8 mouse cellular contexts compared by ENCODE assay signal in genomic region chr1:91455661-91456161, GRCm38 (mm10). TPM values are rescaled to one million over a fixed set of nuclear protein-coding genes. Genes with fewer than 3 reads are reported as not detected.
DNase-seq lines count a peak whose midpoint lies in the region; ATAC-seq lines count a peak whose summit lies in the region.

No protein-coding gene starts in this region.

- H3K27ac ChIP-seq in embryonic facial prominence, embryonic 15.5 days (replicated peaks): peak overlapping the region; percentile 71
- peak overlapping the region; percentile 77 for H3K27ac ChIP-seq in heart, embryonic 16.5 days (ENCODE audit: low read length)

- WGBS in embryonic facial prominence, embryonic 15.5 days: 39% methylated on average over 7 of the region's 7 CpGs
- 51% methylated on average over 7 of the region's 7 CpGs for WGBS in heart, embryonic 16.5 days

- H3K4me1 ChIP-seq in embryonic facial prominence, embryonic 15.5 days: peaks cover 39% of the 10 kb centered on the region
- H3K4me1 ChIP-seq in heart, embryonic 16.5 days (ENCODE audit: control insufficient read depth, insufficient read depth, low read length): peaks cover 60% of the 10 kb centered on the region

- DNase-seq in adrenal gland, postnatal 36 days: peak; percentile 54 to 74
- peak; percentile 87 for DNase-seq in kidney, postnatal 14 days
- peak; percentile 79 to 82 for DNase-seq in lung, postnatal 4 days
- peak; percentile 48 to 62 for DNase-seq in urinary bladder, postnatal 4 days (ENCODE audit: low spot score in 2 of 2)
- DNase-seq in layer of hippocampus, adult 11-12 months (ENCODE audit: low spot score): no peak
- no peak for DNase-seq in spleen, postnatal 14 days (ENCODE audit: low spot score in 2 of 2)

- H3K9me3 ChIP-seq in embryonic facial prominence, embryonic 15.5 days (replicated peaks): no peaks in the 10 kb centered on the region
- H3K9me3 ChIP-seq in heart, embryonic 16.5 days (replicated peaks; ENCODE audit: control insufficient read depth, low read length): no peaks in the 10 kb centered on the region

- no peak overlapping the region for H3K4me3 ChIP-seq in embryonic facial prominence, embryonic 15.5 days (replicated peaks)
- H3K4me3 ChIP-seq in heart, embryonic 16.5 days (ENCODE audit: low read length): no peak overlapping the region

- no peaks in the 10 kb centered on the region for H3K27me3 ChIP-seq in embryonic facial prominence, embryonic 15.5 days
- H3K27me3 ChIP-seq in heart, embryonic 16.5 days (ENCODE audit: control insufficient read depth, insufficient read depth, low read length): no peaks in the 10 kb centered on the region

- peak overlapping the region; percentile 23; the same call in 1 of the 2 replicates for H3K4me2 ChIP-seq in embryonic facial prominence, embryonic 15.5 days (replicated peaks)
- H3K4me2 ChIP-seq in heart, embryonic 16.5 days (ENCODE audit: low read depth, low read length): peak overlapping the region; percentile 35

- ATAC-seq in embryonic facial prominence, embryonic 15.5 days (ENCODE audit: insufficient number of reproducible peaks, low FRiP score, low TSS enrichment, low read depth): no peak
- no peak for ATAC-seq in heart, embryonic 16.5 days (replicated peaks; ENCODE audit: extremely low read depth, insufficient read depth, low FRiP score)

- H3K9ac ChIP-seq in embryonic facial prominence, embryonic 15.5 days: no peak overlapping the region
- peak overlapping the region; percentile 46 for H3K9ac ChIP-seq in heart, embryonic 16.5 days (ENCODE audit: low read length)

- no peaks in the 10 kb centered on the region for H3K36me3 ChIP-seq in embryonic facial prominence, embryonic 15.5 days
- no peaks in the 10 kb centered on the region for H3K36me3 ChIP-seq in heart, embryonic 16.5 days (ENCODE audit: control insufficient read depth, insufficient read depth)

RNA-seq across cellular contexts. Expression of gene Per2, which starts 3.4 kb away (rescaled TPM):
- total RNA-seq in adrenal gland, postnatal 36 days (2021): 10 to 100 TPM; 37.1 to 84.7 TPM
- 3.6 and 4.4 TPM in 2 replicates for polyA plus RNA-seq in embryonic facial prominence, embryonic 15.5 days (2015; fragmentation: Nextera tagmentation; extraction: Ambion mirVana)
- 4.9 and 6.2 TPM in 2 replicates for polyA plus RNA-seq in heart, embryonic 16.5 days (2015; fragmentation: Nextera tagmentation; extraction: Ambion mirVana)

RNA-seq across cellular contexts. Expression of gene Traf3ip1, which starts 38.7 kb away (rescaled TPM):
- 10 to 100 TPM; 11.2 to 16.9 TPM for total RNA-seq in adrenal gland, postnatal 36 days (2021)
- polyA plus RNA-seq in embryonic facial prominence, embryonic 15.5 days (2015; fragmentation: Nextera tagmentation; extraction: Ambion mirVana): 11.4 and 12.6 TPM in 2 replicates
- polyA plus RNA-seq in heart, embryonic 16.5 days (2015; fragmentation: Nextera tagmentation; extraction: Ambion mirVana): 5.5 and 5.7 TPM in 2 replicates

RNA-seq across cellular contexts. Expression of gene Hes6, which starts 41.9 kb away (rescaled TPM):
- total RNA-seq in adrenal gland, postnatal 36 days (2021): 100 to 1,000 TPM; 274 to 679 TPM
- polyA plus RNA-seq in embryonic facial prominence, embryonic 15.5 days (2015; fragmentation: Nextera tagmentation; extraction: Ambion mirVana): 144 and 145 TPM in 2 replicates
- 105 and 117 TPM in 2 replicates for polyA plus RNA-seq in heart, embryonic 16.5 days (2015; fragmentation: Nextera tagmentation; extraction: Ambion mirVana)

RNA-seq across cellular contexts. Expression of gene Ilkap, which starts 57.1 kb away (rescaled TPM):
- 100 to 1,000 TPM in 1 of 2 experiments, 10 to 100 TPM in 1; 97.0 to 132 TPM for total RNA-seq in adrenal gland, postnatal 36 days (2021)
- polyA plus RNA-seq in embryonic facial prominence, embryonic 15.5 days (2015; fragmentation: Nextera tagmentation; extraction: Ambion mirVana): 148 TPM in 2 replicates
- polyA plus RNA-seq in heart, embryonic 16.5 days (2015; fragmentation: Nextera tagmentation; extraction: Ambion mirVana): 112 and 113 TPM in 2 replicates

Comparison
In these comparisons a context has a peak if more than half of its experiments do, and no peak if none do; other contexts are left out.
1. DNase-seq: peak in adrenal gland, postnatal 36 days (2 of 2), kidney, postnatal 14 days (single experiment), lung, postnatal 4 days (2 of 2) and urinary bladder, postnatal 4 days (2 of 2); none in layer of hippocampus, adult 11-12 months (single experiment) and spleen, postnatal 14 days (0 of 2).